Mouse (Mus musculus) bone marrow macrophage, adult 2 months (primary cell): ENCODE results near the gene Ctns. TPM values are rescaled to one million over a fixed set of nuclear protein-coding genes. Genes with fewer than 3 reads are reported as not detected.

Experiments
- H3K27ac ChIP-seq: 2 replicates; pipeline ENCODE4 v1.5.1; 2012; ENCODE audit warnings: low read depth, low read length; ENCODE audit not compliant: insufficient read depth
- H3K4me1 ChIP-seq: 2 replicates; pipeline ENCODE4 v1.6.1; 2012; ENCODE audit warnings: low read length; ENCODE audit not compliant: control insufficient read depth, insufficient read depth
- H3K4me3 ChIP-seq: 2 replicates; pipeline ENCODE4 v1.5.1; 2012; ENCODE audit warnings: mild to moderate bottlenecking, low read length, moderate library complexity; ENCODE audit not compliant: insufficient read depth
- CTCF ChIP-seq: IDR thresholded peaks from 2 replicates; pipeline ENCODE4 v1.5.1; 2012; ENCODE audit warnings: low read depth, mild to moderate bottlenecking, low read length, moderate library complexity
- POLR2A ChIP-seq: IDR thresholded peaks from 2 replicates; pipeline ENCODE4 v1.6.1; 2012; ENCODE audit warnings: mild to moderate bottlenecking, low read depth, low read length, borderline replicate concordance
- polyA plus RNA-seq: library from polyadenylated mRNA; stranded (reverse); fragments of >200 nt; gene quantifications from 2 replicates; pipeline ENCODE4 v1.2.4, GENCODE M21; 2012; ENCODE audit not compliant: missing spikeins, insufficient read depth, insufficient read length

Gene Ctns
- polyA plus RNA-seq, 1 experiment = 48.2 TPM

- Histone ChIP-seq H3K4me1 (peaks cover 6% of the 10 kb centered on the region), H3K27ac (no peak overlapping the region)
- TF ChIP-seq POLR2A (no peak), CTCF (no peak)
Measured at GRCm38 (mm10) chr11:73172186-73172585, 26.7 kb downstream of the Ctns start.

GRCm38 (mm10) chr11:73169231-73169630 is 29.6 kb downstream of the Ctns start:
- TF ChIP-seq POLR2A (no peak), CTCF (0 out of 2 replicates have a peak, but pooled peaks have one; percentile 5)
- no peaks in the 10 kb centered on the region for H3K4me1 ChIP-seq

More at GRCm38 (mm10) chr11:73172186-73172585, 26.7 kb downstream of the Ctns start:
- H3K4me3 ChIP-seq = no peak overlapping the region

GRCm38 (mm10) chr11:73168576-73168975 is 30.3 kb downstream of the Ctns start:
- H3K27ac ChIP-seq = no peak overlapping the region
- no peak overlapping the region for H3K4me3 ChIP-seq
- TF ChIP-seq POLR2A (no peak), CTCF (no peak)
- H3K4me1 ChIP-seq = no peaks in the 10 kb centered on the region

More at GRCm38 (mm10) chr11:73169231-73169630, 29.6 kb downstream of the Ctns start:
- no peak overlapping the region for H3K4me3 ChIP-seq
- no peak overlapping the region for H3K27ac ChIP-seq

- TF ChIP-seq CTCF = no peak
- no peak for TF ChIP-seq POLR2A
- Histone ChIP-seq H3K27ac (no peak overlapping the region), H3K4me1 (no peaks in the 10 kb centered on the region), H3K4me3 (no peak overlapping the region)
Measured at GRCm38 (mm10) chr11:73168071-73168470, 30.8 kb downstream of the Ctns start.

GRCm38 (mm10) chr11:73162284-73162683 is 36.6 kb downstream of the Ctns start:
- Histone ChIP-seq H3K27ac (no peak overlapping the region), H3K4me1 (peaks cover 15% of the 10 kb centered on the region), H3K4me3 (no peak overlapping the region)
- TF ChIP-seq CTCF = no peak
- TF ChIP-seq POLR2A = no peak

- TF ChIP-seq CTCF (no peak), POLR2A (no peak)
- Histone ChIP-seq H3K4me1 (peaks cover 15% of the 10 kb centered on the region), H3K27ac (no peak overlapping the region), H3K4me3 (no peak overlapping the region)
Measured at GRCm38 (mm10) chr11:73161616-73162015, 37.2 kb downstream of the Ctns start.

GRCm38 (mm10) chr11:73160811-73161200 is 38.0 kb downstream of the Ctns start:
- no peak for TF ChIP-seq CTCF
- TF ChIP-seq POLR2A = no peak
- Histone ChIP-seq H3K4me1 (peaks cover 15% of the 10 kb centered on the region), H3K27ac (no peak overlapping the region), H3K4me3 (no peak overlapping the region)

- Histone ChIP-seq H3K4me1 (peaks cover 15% of the 10 kb centered on the region), H3K4me3 (peak within 1 kb of the TSS; percentile 52), H3K27ac (no peak within 1 kb of the TSS)
- TF ChIP-seq CTCF = no peak
- TF ChIP-seq POLR2A = no peak
Measured at GRCm38 (mm10) chr11:73159957-73160810, 38.7 kb downstream of the Ctns start, which contains the start of gene P2rx5. Gene P2rx5, plus strand, starts transcription at chr11:73160421.

GRCm38 (mm10) chr11:73155071-73155470 is 43.8 kb downstream of the Ctns start:
- no peaks in the 10 kb centered on the region; the same call in 1 of the 2 replicates for H3K4me1 ChIP-seq
- H3K4me3 ChIP-seq = no peak overlapping the region
- H3K27ac ChIP-seq = no peak overlapping the region
- TF ChIP-seq POLR2A (no peak), CTCF (no peak)

GRCm38 (mm10) chr11:73148209-73148608 is 50.6 kb downstream of the Ctns start:
- Histone ChIP-seq H3K27ac (no peak overlapping the region), H3K4me1 (no peaks in the 10 kb centered on the region), H3K4me3 (no peak overlapping the region)
- no peak for TF ChIP-seq CTCF
- TF ChIP-seq POLR2A = no peak
